Mouse (Mus musculus): ENCODE data around the gene Hoxb5. TPM values are rescaled to one million over a fixed set of nuclear protein-coding genes. Genes with fewer than 3 reads are reported as not detected.

Hoxb5 gene
- polyA plus RNA-seq, 1 experiment from 2014 or later: 0.07 TPM

DNA sequence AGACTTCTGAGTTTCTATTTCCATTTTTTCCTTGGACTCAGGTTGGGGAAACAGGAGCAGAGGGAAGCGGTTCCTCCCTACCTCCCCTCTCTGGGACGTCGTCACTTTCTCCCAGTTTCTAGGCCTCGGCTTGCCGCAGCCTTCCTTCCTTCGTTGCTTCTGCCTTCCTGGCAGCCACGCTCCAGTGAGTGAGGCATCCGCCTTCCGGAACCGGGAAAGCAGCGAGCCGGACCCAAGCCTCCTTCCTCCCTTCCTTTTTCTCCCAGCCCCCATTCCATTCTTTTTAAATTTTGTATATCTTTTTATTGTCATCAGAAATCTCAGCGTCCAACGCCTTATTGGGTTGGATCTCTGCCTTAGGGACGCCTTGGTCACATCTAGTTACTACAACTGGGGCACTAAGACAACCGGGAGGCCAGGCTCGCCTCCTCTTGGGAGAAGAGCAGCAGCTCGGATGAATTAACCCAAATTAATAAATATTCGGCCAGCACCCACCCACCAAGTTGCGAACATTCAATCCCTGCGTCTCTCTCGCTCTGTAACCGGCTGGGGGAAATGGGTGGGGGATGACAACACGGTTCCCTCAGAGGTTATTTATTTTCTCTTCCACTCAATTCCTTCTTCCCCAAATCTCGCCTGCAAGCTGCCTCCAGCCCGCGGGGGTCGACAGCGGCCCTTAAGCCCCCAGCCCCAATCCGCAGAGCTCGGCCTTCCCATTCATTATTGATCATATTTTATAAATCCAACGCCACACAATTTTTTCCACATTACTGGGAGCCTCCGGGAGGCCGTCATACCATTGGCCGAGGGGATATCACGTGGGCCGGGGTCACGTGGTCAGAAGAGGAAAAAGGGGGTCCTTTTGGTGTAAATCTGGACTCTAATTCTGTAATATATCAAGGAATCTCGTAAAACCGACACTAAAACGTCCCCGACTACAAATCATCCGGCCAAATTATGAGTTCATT is 17.1 kb upstream of the Hoxb5 start, which contains the start of gene Hoxb7:
TSS of gene Hoxb7 (plus strand) at position 853 of the 968 bp plus-strand sequence.
- no peak for DNase-seq (ENCODE audit: low spot score)
- Histone ChIP-seq H3K27me3 (replicated peaks; ENCODE audit: low read depth, poor library complexity, severe bottlenecking) (peaks cover 100% of the 10 kb centered on the region), H3K9me3 (no peaks in the 10 kb centered on the region), H3K4me3 (peak within 1 kb of the TSS; percentile 39), H3K4me1 (peaks cover 20% of the 10 kb centered on the region), H3K27ac (replicated peaks) (no peak within 1 kb of the TSS), H3K36me3 (replicated peaks) (no peaks in the 10 kb centered on the region)
- 1% methylated on average over 43 of the region's 43 CpGs for WGBS

GRCm38 (mm10) chr11:96286739-96287385 is 16.3 kb upstream of the Hoxb5 start:
- WGBS: under 1% methylated on average over 55 of the region's 55 CpGs
- DNase-seq (ENCODE audit: low spot score): no peak
- H3K4me1 ChIP-seq: peaks cover 20% of the 10 kb centered on the region
- peaks cover 100% of the 10 kb centered on the region for H3K27me3 ChIP-seq (replicated peaks; ENCODE audit: low read depth, poor library complexity, severe bottlenecking)
- H3K4me3 ChIP-seq: peak overlapping the region; percentile 39
- no peak overlapping the region for H3K27ac ChIP-seq (replicated peaks)
- no peaks in the 10 kb centered on the region for H3K9me3 ChIP-seq
- H3K36me3 ChIP-seq (replicated peaks): no peaks in the 10 kb centered on the region

GRCm38 (mm10) chr11:96287411-96287810 is 15.7 kb upstream of the Hoxb5 start:
- DNase-seq (ENCODE audit: low spot score): no peak
- H3K36me3 ChIP-seq (replicated peaks): no peaks in the 10 kb centered on the region
- H3K27me3 ChIP-seq (replicated peaks; ENCODE audit: low read depth, poor library complexity, severe bottlenecking): peaks cover 100% of the 10 kb centered on the region
- 3% methylated on average over 9 of the region's 9 CpGs for WGBS
- no peak overlapping the region for H3K4me3 ChIP-seq
- peaks cover 20% of the 10 kb centered on the region for H3K4me1 ChIP-seq
- no peaks in the 10 kb centered on the region for H3K9me3 ChIP-seq
- H3K27ac ChIP-seq (replicated peaks): no peak overlapping the region

DNA sequence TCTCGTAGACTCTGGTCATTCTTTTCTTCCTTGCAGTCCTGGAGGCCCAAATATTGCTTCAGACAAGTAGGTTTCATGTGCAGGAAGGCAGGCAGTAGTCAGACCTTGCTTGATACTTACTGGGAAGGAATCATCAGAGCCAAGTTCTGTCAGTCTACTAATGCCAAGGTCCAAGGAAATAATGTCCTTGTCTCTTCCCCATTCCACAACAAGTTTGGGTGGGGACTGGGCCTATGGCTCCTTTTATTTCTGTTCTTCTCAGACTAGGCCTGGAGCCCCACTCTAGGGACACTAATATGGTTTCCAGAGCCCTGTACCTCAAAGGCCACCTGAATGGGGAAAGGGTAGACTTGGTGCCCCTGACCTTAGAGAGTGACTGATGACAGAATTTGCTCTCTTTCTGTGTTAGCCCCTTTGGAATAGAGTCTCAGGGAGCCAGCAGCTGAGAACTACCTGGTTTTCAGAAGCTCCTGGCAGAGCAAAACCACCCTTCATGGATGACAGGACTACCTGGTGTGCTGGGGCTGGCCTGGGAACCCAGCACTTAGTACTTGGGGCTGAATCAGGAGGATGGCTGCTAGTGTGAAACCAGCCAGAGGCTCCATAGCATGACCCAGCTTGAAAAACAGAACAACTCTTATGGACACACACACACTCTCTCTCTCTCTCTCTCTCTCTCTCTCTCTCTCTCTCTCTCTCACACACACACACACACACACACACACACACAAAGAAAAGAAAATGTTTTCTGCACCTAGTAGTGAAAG is 14.5 kb upstream of the Hoxb5 start:
- no peaks in the 10 kb centered on the region for H3K36me3 ChIP-seq (replicated peaks)
- H3K27me3 ChIP-seq (replicated peaks; ENCODE audit: low read depth, poor library complexity, severe bottlenecking): peaks cover 100% of the 10 kb centered on the region
- no peak overlapping the region for H3K27ac ChIP-seq (replicated peaks)
- H3K4me3 ChIP-seq: no peak overlapping the region
- H3K4me1 ChIP-seq: peaks cover 15% of the 10 kb centered on the region
- WGBS: 14% methylated on average over 1 of the region's 1 CpGs
- DNase-seq (ENCODE audit: low spot score): no peak
- H3K9me3 ChIP-seq: no peaks in the 10 kb centered on the region

- Histone ChIP-seq H3K4me1 (peaks cover 11% of the 10 kb centered on the region), H3K9me3 (no peaks in the 10 kb centered on the region), H3K27ac (replicated peaks) (no peak overlapping the region), H3K4me3 (no peak overlapping the region), H3K36me3 (replicated peaks) (no peaks in the 10 kb centered on the region), H3K27me3 (replicated peaks; ENCODE audit: low read depth, poor library complexity, severe bottlenecking) (peaks cover 100% of the 10 kb centered on the region)
- no peak for DNase-seq (ENCODE audit: low spot score)
- 2% methylated on average over 21 of the region's 21 CpGs for WGBS
These were observed 13.8 kb upstream of the Hoxb5 start for GRCm38 (mm10) chr11:96289293-96289692.

GRCm38 (mm10) chr11:96289837-96290236 is 13.3 kb upstream of the Hoxb5 start:
- DNase-seq (ENCODE audit: low spot score): no peak
- WGBS: 7% methylated on average over 6 of the region's 6 CpGs

GRCm38 (mm10) chr11:96290705-96291355 is 12.3 kb upstream of the Hoxb5 start:
- Histone ChIP-seq H3K27ac (replicated peaks) (no peak overlapping the region), H3K4me3 (no peak overlapping the region), H3K9me3 (no peaks in the 10 kb centered on the region), H3K36me3 (replicated peaks) (no peaks in the 10 kb centered on the region), H3K4me1 (peaks cover 5% of the 10 kb centered on the region; the same call in 1 of the 2 replicates), H3K27me3 (replicated peaks; ENCODE audit: low read depth, poor library complexity, severe bottlenecking) (peaks cover 100% of the 10 kb centered on the region)
- WGBS: 2% methylated on average over 17 of the region's 17 CpGs
- no peak for DNase-seq (ENCODE audit: low spot score)

More at GRCm38 (mm10) chr11:96289837-96290236, 13.3 kb upstream of the Hoxb5 start:
- no peaks in the 10 kb centered on the region for H3K36me3 ChIP-seq (replicated peaks)
- peaks cover 100% of the 10 kb centered on the region for H3K27me3 ChIP-seq (replicated peaks; ENCODE audit: low read depth, poor library complexity, severe bottlenecking)
- no peaks in the 10 kb centered on the region for H3K9me3 ChIP-seq
- no peak overlapping the region for H3K27ac ChIP-seq (replicated peaks)
- peaks cover 8% of the 10 kb centered on the region; the same call in 1 of the 2 replicates for H3K4me1 ChIP-seq
- no peak overlapping the region for H3K4me3 ChIP-seq

- no peak within 1 kb of the TSS for H3K27ac ChIP-seq (replicated peaks)
- DNase-seq (ENCODE audit: low spot score): no peak
- no peak within 1 kb of the TSS for H3K4me3 ChIP-seq
These were observed 11.2 kb upstream of the Hoxb5 start, which contains the start of gene Hoxb6 for GRCm38 (mm10) chr11:96291681-96292564. Gene Hoxb6 (plus strand): TSS chr11:96292476.

GRCm38 (mm10) chr11:96292565-96293301 is 10.4 kb upstream of the Hoxb5 start:
- no peaks in the 10 kb centered on the region for H3K4me1 ChIP-seq
- no peak overlapping the region for H3K4me3 ChIP-seq
- no peaks in the 10 kb centered on the region for H3K36me3 ChIP-seq (replicated peaks)
- H3K9me3 ChIP-seq: no peaks in the 10 kb centered on the region
- WGBS: under 1% methylated on average over 12 of the region's 12 CpGs
- no peak for DNase-seq (ENCODE audit: low spot score)
- no peak overlapping the region for H3K27ac ChIP-seq (replicated peaks)
- H3K27me3 ChIP-seq (replicated peaks; ENCODE audit: low read depth, poor library complexity, severe bottlenecking): peaks cover 100% of the 10 kb centered on the region

More at GRCm38 (mm10) chr11:96291681-96292564, 11.2 kb upstream of the Hoxb5 start, which contains the start of gene Hoxb6:
- Histone ChIP-seq H3K9me3 (no peaks in the 10 kb centered on the region), H3K27me3 (replicated peaks; ENCODE audit: low read depth, poor library complexity, severe bottlenecking) (peaks cover 100% of the 10 kb centered on the region), H3K36me3 (replicated peaks) (no peaks in the 10 kb centered on the region), H3K4me1 (peaks cover 1% of the 10 kb centered on the region; the same call in 1 of the 2 replicates)
- 2% methylated on average over 22 of the region's 22 CpGs for WGBS

GRCm38 (mm10) chr11:96293302-96293921 is 9.7 kb upstream of the Hoxb5 start:
- H3K9me3 ChIP-seq: no peaks in the 10 kb centered on the region
- no peak for DNase-seq (ENCODE audit: low spot score)
- 1% methylated on average over 22 of the region's 22 CpGs for WGBS
- H3K36me3 ChIP-seq (replicated peaks): no peaks in the 10 kb centered on the region
- H3K4me1 ChIP-seq: no peaks in the 10 kb centered on the region
- peaks cover 100% of the 10 kb centered on the region for H3K27me3 ChIP-seq (replicated peaks; ENCODE audit: low read depth, poor library complexity, severe bottlenecking)
- H3K27ac ChIP-seq (replicated peaks): no peak overlapping the region
- no peak overlapping the region for H3K4me3 ChIP-seq
